Mouse (Mus musculus): ENCODE measurements around the gene Rpusd1.

DNA sequence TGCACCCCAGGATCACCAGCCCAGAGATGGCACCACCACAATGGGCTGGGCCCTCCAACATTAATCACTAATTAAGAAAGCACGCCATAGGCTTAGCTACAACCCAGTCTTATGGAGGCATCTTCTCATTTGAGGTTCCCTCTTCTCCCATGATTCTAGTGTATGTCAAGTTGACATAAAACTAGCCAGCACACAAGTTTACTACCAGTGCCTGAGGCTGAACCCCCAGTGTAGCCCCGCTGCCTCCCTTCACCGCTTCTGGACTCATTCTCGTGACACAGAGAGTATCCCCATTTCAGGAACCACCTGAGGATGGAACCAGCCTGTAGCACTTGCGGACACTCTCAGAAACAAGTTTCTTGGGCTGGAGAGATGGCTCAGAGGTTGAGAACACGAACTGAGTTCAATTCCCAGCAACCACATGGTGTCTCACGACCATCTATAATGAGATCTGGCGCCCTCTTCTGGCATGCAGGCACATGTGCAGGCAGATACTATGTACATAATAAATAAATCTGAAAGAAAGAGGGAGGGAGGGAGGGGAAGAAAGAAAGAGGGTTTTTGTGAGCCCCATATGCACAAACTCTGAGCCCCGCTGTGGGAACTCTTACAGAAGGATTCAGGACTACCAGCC lies 26.5 kb upstream of the Rpusd1 start:
- TF ChIP-seq CTCF (IDR thresholded peaks at IDR 0.05) (peak; percentile 54), EP300 (IDR thresholded peaks at IDR 0.05) (no peak)

All from lung, postnatal 0 days (tissue).